Mouse (Mus musculus) cortical plate, adult 2 months (tissue): ENCODE data around the gene Sh2d6. TPM values are rescaled to one million over a fixed set of nuclear protein-coding genes. Genes with fewer than 3 reads are reported as not detected.

Source experiments
- H3K27ac ChIP-seq: fragments of 200-500 bp; 2 replicates; pipeline ENCODE4 v1.5.1; 2012; ENCODE audit warnings: low read length, control low read depth, inconsistent platforms; ENCODE audit not compliant: insufficient read depth
- H3K4me1 ChIP-seq: fragments of 200-500 bp; 2 replicates; pipeline ENCODE4 v1.6.1; 2011; ENCODE audit warnings: low read length; ENCODE audit not compliant: control insufficient read depth, insufficient read depth
- H3K4me3 ChIP-seq: fragments of 200-500 bp; 2 replicates; pipeline ENCODE4 v1.5.1; 2011; ENCODE audit warnings: mild to moderate bottlenecking, low read length, control low read depth; ENCODE audit not compliant: insufficient read depth
- CTCF ChIP-seq: fragments of 200-500 bp; IDR thresholded peaks from 2 replicates; pipeline ENCODE4 v1.5.1; 2011; ENCODE audit warnings: mild to moderate bottlenecking, control low read depth, low read length; ENCODE audit not compliant: insufficient read depth; ENCODE audit errors: extremely low read depth
- POLR2A ChIP-seq: fragments of 200-500 bp; IDR thresholded peaks from 2 replicates; pipeline ENCODE4 v1.6.1; 2011; ENCODE audit warnings: mild to moderate bottlenecking, low read length, control low read depth; ENCODE audit not compliant: insufficient read depth; ENCODE audit errors: extremely low read depth
- polyA plus RNA-seq: library from polyadenylated mRNA; depleted of rRNA; stranded (reverse); fragments of >200 nt; gene quantifications from 2 replicates; pipeline ENCODE4 v1.2.3, GENCODE M21; 2012

Sh2d6 gene
- polyA plus RNA-seq, 1 experiment = 0.48 TPM

GRCm38 (mm10) chr6:72552171-72553078 lies 30.9 kb upstream of the Sh2d6 start:
- H3K4me1 ChIP-seq = peaks cover 3% of the 10 kb centered on the region; the same call in 1 of the 2 replicates
- H3K27ac ChIP-seq = peak overlapping the region; percentile 37
- TF ChIP-seq POLR2A (0 out of 2 replicates have a peak, but pooled peaks have one; percentile 38), CTCF (no peak)
- H3K4me3 ChIP-seq = peak overlapping the region; percentile 32

DNA sequence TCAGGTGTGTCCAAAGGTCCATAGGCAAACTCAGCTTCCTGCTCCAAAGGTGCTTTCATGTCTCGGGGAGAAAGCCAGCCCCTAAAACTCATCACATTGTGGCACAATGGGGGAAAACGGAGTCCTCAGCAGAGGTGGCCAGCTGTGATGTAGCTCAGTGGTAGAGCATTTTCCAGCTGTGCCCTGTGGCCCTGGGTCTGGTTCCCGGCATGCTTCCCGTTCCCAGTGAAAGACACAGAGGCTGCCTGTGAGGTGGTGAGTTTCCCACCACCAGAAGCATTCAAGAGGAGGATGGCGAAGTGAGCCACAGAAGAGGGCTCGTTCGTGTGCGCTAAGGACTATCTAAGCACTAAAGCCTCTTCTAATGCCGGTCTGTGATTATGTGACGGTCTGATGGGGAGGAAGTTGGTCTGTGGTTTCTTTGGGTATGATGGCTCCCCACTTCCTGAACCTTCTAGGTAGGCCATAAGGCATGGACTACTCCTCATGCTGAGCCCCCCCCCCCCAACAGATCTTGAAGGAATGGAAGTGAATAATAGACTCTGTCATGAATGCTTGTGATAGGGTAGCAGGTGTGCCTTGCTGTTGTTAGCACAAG lies 29.1 kb upstream of the Sh2d6 start:
- Histone ChIP-seq H3K27ac (no peak overlapping the region), H3K4me1 (peaks cover 3% of the 10 kb centered on the region; the same call in 1 of the 2 replicates), H3K4me3 (no peak overlapping the region)
- TF ChIP-seq CTCF = no peak
- TF ChIP-seq POLR2A = no peak

DNA sequence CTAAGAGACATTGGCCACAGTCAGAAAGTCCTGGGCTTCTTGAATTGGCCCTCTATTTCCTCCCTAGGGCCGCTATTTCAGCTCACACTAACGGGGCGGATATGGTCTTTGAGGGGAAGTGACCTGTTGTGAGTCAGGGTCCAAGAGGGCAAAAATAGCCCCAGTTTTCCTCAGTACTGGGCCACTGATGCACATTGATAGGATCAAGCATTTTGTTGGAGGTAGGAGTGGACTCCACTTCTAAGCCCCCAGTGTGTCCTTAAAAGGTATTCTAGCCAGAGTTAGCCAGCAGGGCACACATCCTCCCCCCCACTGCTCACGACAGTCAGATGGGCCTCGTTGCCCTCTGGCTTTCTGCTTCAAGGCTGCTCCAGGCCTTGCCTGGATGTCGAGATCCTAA lies 28.5 kb upstream of the Sh2d6 start:
- Histone ChIP-seq H3K27ac (no peak overlapping the region), H3K4me1 (peaks cover 3% of the 10 kb centered on the region; the same call in 1 of the 2 replicates), H3K4me3 (no peak overlapping the region)
- TF ChIP-seq CTCF (no peak), POLR2A (no peak)

- Histone ChIP-seq H3K4me1 (peaks cover 3% of the 10 kb centered on the region; the same call in 1 of the 2 replicates), H3K4me3 (no peak overlapping the region), H3K27ac (no peak overlapping the region)
- TF ChIP-seq CTCF = no peak
- TF ChIP-seq POLR2A = no peak
Observed at GRCm38 (mm10) chr6:72549041-72549580, 27.6 kb upstream of the Sh2d6 start.

DNA sequence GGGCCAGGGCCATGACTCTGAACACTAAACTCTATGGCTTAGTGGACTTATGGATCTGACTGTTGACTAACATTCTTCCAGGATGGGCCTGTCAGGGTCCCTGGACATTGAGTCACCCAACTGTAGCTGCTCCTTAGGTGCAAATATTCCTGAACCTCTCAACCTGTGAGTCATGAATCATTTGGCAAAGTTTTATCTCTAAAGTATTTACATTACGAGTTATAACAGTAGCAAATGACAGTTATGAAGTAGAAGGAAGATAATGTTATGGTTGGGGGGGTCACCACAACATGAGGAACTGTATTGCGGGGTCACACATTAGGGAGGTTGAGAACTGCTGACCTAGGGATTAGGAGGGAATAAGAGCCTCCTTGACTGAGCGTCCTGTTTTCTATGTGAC lies 26.4 kb upstream of the Sh2d6 start:
- TF ChIP-seq POLR2A = no peak
- TF ChIP-seq CTCF = no peak
- H3K4me3 ChIP-seq = no peak overlapping the region
- no peaks in the 10 kb centered on the region; the same call in 1 of the 2 replicates for H3K4me1 ChIP-seq
- H3K27ac ChIP-seq = no peak overlapping the region

DNA sequence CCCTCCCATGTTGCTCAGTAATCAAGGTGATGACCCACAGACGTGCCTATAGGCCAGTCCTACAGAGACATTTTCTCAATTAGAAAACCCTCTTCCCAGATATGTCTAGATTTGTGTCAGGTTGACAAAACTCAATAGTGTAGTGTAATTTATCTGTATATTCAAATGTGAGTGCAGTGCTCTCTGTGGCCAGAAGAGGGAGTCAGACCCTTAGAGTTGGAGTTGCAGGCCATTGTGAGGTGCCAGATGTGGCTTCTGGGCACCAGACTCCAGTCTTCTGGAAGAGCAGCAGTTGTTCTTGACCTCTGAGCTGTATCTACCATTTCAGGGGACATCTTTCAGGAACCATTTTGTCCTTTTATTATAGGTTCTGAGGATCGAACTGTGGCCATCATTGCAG lies 25.6 kb upstream of the Sh2d6 start:
- TF ChIP-seq POLR2A (no peak), CTCF (no peak)
- H3K4me3 ChIP-seq = no peak overlapping the region
- no peak overlapping the region for H3K27ac ChIP-seq
- H3K4me1 ChIP-seq = no peaks in the 10 kb centered on the region; the same call in 1 of the 2 replicates

- TF ChIP-seq POLR2A = no peak
- Histone ChIP-seq H3K4me1 (no peaks in the 10 kb centered on the region; the same call in 1 of the 2 replicates), H3K27ac (no peak overlapping the region), H3K4me3 (no peak overlapping the region)
Observed at GRCm38 (mm10) chr6:72545377-72545776, 23.9 kb upstream of the Sh2d6 start.

GRCm38 (mm10) chr6:72544283-72544987 lies 22.9 kb upstream of the Sh2d6 start, which contains the start of gene Capg:
Capg (plus strand) TSS chr6:72544391.
- TF ChIP-seq POLR2A = no peak
- peak within 1 kb of the TSS; percentile 5; the same call in 1 of the 2 replicates for H3K4me3 ChIP-seq
- no peaks in the 10 kb centered on the region; the same call in 1 of the 2 replicates for H3K4me1 ChIP-seq
- H3K27ac ChIP-seq = 0 out of 2 replicates have a peak within 1 kb of the TSS, but pooled peaks have one; percentile 18

- TF ChIP-seq CTCF (no peak), POLR2A (no peak)
- Histone ChIP-seq H3K4me1 (no peaks in the 10 kb centered on the region; the same call in 1 of the 2 replicates), H3K4me3 (no peak overlapping the region), H3K27ac (no peak overlapping the region)
Observed at GRCm38 (mm10) chr6:72543265-72543850, 21.9 kb upstream of the Sh2d6 start.
